Mouse (Mus musculus): ENCODE data around the gene Gcfc2.

Gcfc2 gene

GRCm38 (mm10) chr6:81975971-81976621, 52.6 kb downstream of the Gcfc2 start:
- in situ Hi-C loops (cut with MboI, MseI) = no loop called here

GRCm38 (mm10) chr6:81979286-81979685, 55.8 kb downstream of the Gcfc2 start:
- in situ Hi-C loops (cut with MboI, MseI) = no loop called here

GRCm38 (mm10) chr6:81986171-81986570, 62.7 kb downstream of the Gcfc2 start:
- in situ Hi-C loops (cut with MboI, MseI) = loop anchor here (10.0 kb wide), 1 partner anchor 139 kb away; no protein-coding TSS in a partner anchor

- in situ Hi-C loops (cut with MboI, MseI) = loop anchor here (10.0 kb wide), 1 partner anchor 138 kb away; no protein-coding TSS in a partner anchor
These were observed 63.1 kb downstream of the Gcfc2 start for GRCm38 (mm10) chr6:81986599-81986998.

GRCm38 (mm10) chr6:81987010-81987409, 63.5 kb downstream of the Gcfc2 start:
- in situ Hi-C loops (cut with MboI, MseI) = loop anchor here (10.0 kb wide), 1 partner anchor 138 kb away; no protein-coding TSS in a partner anchor

- in situ Hi-C loops (cut with MboI, MseI) = loop anchor here (10.0 kb wide), 1 partner anchor 137 kb away; no protein-coding TSS in a partner anchor
These were observed 64.1 kb downstream of the Gcfc2 start for GRCm38 (mm10) chr6:81987580-81987979.

- in situ Hi-C loops (cut with MboI, MseI) = loop anchor here (10.0 kb wide), 1 partner anchor 136 kb away; no protein-coding TSS in a partner anchor
These were observed 64.9 kb downstream of the Gcfc2 start for GRCm38 (mm10) chr6:81988341-81988740.

- in situ Hi-C loops (cut with MboI, MseI) = no loop called here
These were observed 66.8 kb downstream of the Gcfc2 start for GRCm38 (mm10) chr6:81990049-81990810.

Measured in regulatory T cell (primary cell).